Mouse (Mus musculus) monocyte, adult 5-6 weeks (primary cell): ENCODE data around the gene Fam69a. TPM values are rescaled to one million over a fixed set of nuclear protein-coding genes. Genes with fewer than 3 reads are reported as not detected.
"Not testable (repeated sequence)": the region's sequence is repeated elsewhere in the genome, so short reads cannot be mapped to it uniquely, and the experiment has no call there.

Source experiments
- ATAC-seq: fragments of 153-309, 156-312 bp; replicated peaks from 2 replicates; pipeline ENCODE4 v1.8.0; 2017; ENCODE audit warnings: mild to moderate bottlenecking; ENCODE audit not compliant: low TSS enrichment, insufficient number of reproducible peaks, severe bottlenecking, poor library complexity, low FRiP score
- total RNA-seq: library from RNA; stranded (forward); fragments of 200-1000, 200-491, 200-594 nt; gene quantifications from 3 replicates; pipeline ENCODE4 v1.2.3, GENCODE M21; 2017

The Fam69a gene
- total RNA-seq, 1 experiment from 2014 or later: 47.2 TPM

GRCm38 (mm10) chr5:107960532-107961202 lies 26.2 kb downstream of the Fam69a start:
- peak; percentile 97 for ATAC-seq

GRCm38 (mm10) chr5:107959624-107960300 lies 27.1 kb downstream of the Fam69a start:
- ATAC-seq: no peak

GRCm38 (mm10) chr5:107950643-107951042 lies 36.2 kb downstream of the Fam69a start:
- peak; percentile 85 for ATAC-seq

GRCm38 (mm10) chr5:107949607-107950006 lies 37.3 kb downstream of the Fam69a start:
- ATAC-seq: peak; percentile 94

- no peak for ATAC-seq
Observed at GRCm38 (mm10) chr5:107948899-107949298, 38.0 kb downstream of the Fam69a start.

- ATAC-seq: no peak
Observed at GRCm38 (mm10) chr5:107947548-107947947, 39.3 kb downstream of the Fam69a start.

GRCm38 (mm10) chr5:107946475-107946874 lies 40.4 kb downstream of the Fam69a start:
- ATAC-seq: no peak

GRCm38 (mm10) chr5:107943526-107943925 lies 43.4 kb downstream of the Fam69a start:
- no peak for ATAC-seq

GRCm38 (mm10) chr5:107942941-107943340 lies 43.9 kb downstream of the Fam69a start:
- ATAC-seq: peak; percentile 42

- ATAC-seq: peak; percentile 65
Observed at GRCm38 (mm10) chr5:107941222-107941621, 45.7 kb downstream of the Fam69a start.

GRCm38 (mm10) chr5:107939701-107940100 lies 47.2 kb downstream of the Fam69a start:
- ATAC-seq: no peak

GRCm38 (mm10) chr5:107938886-107939285 lies 48.0 kb downstream of the Fam69a start:
- no peak for ATAC-seq

- not testable (repeated sequence) for ATAC-seq
Observed at GRCm38 (mm10) chr5:107938483-107938882, 48.4 kb downstream of the Fam69a start.

GRCm38 (mm10) chr5:107936625-107937389 lies 50.1 kb downstream of the Fam69a start:
- no peak for ATAC-seq

- ATAC-seq: no peak
Observed at GRCm38 (mm10) chr5:107934770-107935543, 51.9 kb downstream of the Fam69a start.

GRCm38 (mm10) chr5:107933202-107933974 lies 53.5 kb downstream of the Fam69a start:
- no peak for ATAC-seq

- ATAC-seq: peak; percentile 59
Observed at GRCm38 (mm10) chr5:107932556-107932955, 54.3 kb downstream of the Fam69a start.

GRCm38 (mm10) chr5:107926550-107927249 lies 60.2 kb downstream of the Fam69a start:
- no peak for ATAC-seq
